Mouse (Mus musculus): ENCODE results near the gene Cdc20.

The Cdc20 gene

GRCm38 (mm10) chr4:118417112-118417797, 19.9 kb downstream of the Cdc20 start:
- no peak for DNase-seq (ENCODE audit: low spot score in 2 of 2)

GRCm38 (mm10) chr4:118416329-118416728, 20.8 kb downstream of the Cdc20 start:
- no peak for DNase-seq (ENCODE audit: low spot score in 2 of 2)

- no peak for DNase-seq (ENCODE audit: low spot score in 2 of 2)
Measured at GRCm38 (mm10) chr4:118415779-118416178, 21.4 kb downstream of the Cdc20 start.

GRCm38 (mm10) chr4:118413553-118413952, 23.6 kb downstream of the Cdc20 start:
- no peak for DNase-seq (ENCODE audit: low spot score in 2 of 2)

GRCm38 (mm10) chr4:118410871-118411270, 26.3 kb downstream of the Cdc20 start:
- DNase-seq (ENCODE audit: low spot score in 2 of 2), result no peak

GRCm38 (mm10) chr4:118409142-118409900, 27.8 kb downstream of the Cdc20 start, which contains the start of the genes Szt2 and Med8:
Szt2 (minus strand) TSS chr4:118409273.
Med8 (plus strand) TSS chr4:118409337.
- peak; percentile 70 to 81 for DNase-seq (ENCODE audit: low spot score in 2 of 2)

- DNase-seq (ENCODE audit: low spot score in 2 of 2), result no peak
Measured at GRCm38 (mm10) chr4:118402701-118403100, 34.5 kb downstream of the Cdc20 start.

GRCm38 (mm10) chr4:118401918-118402317, 35.2 kb downstream of the Cdc20 start:
- DNase-seq (ENCODE audit: low spot score in 2 of 2), result no peak

GRCm38 (mm10) chr4:118401421-118401820, 35.7 kb downstream of the Cdc20 start:
- no peak for DNase-seq (ENCODE audit: low spot score in 2 of 2)

- DNase-seq (ENCODE audit: low spot score in 2 of 2), result no peak
Measured at GRCm38 (mm10) chr4:118398400-118398799, 38.8 kb downstream of the Cdc20 start.

GRCm38 (mm10) chr4:118396433-118396832, 40.7 kb downstream of the Cdc20 start:
- no peak for DNase-seq (ENCODE audit: low spot score in 2 of 2)

- DNase-seq (ENCODE audit: low spot score in 2 of 2), result no peak
Measured at GRCm38 (mm10) chr4:118395289-118395688, 41.9 kb downstream of the Cdc20 start.

- no peak for DNase-seq (ENCODE audit: low spot score in 2 of 2)
Measured at GRCm38 (mm10) chr4:118394505-118394904, 42.6 kb downstream of the Cdc20 start.

GRCm38 (mm10) chr4:118390146-118390545, 47.0 kb downstream of the Cdc20 start:
- DNase-seq (ENCODE audit: low spot score in 2 of 2), result no peak

GRCm38 (mm10) chr4:118387316-118387715, 49.8 kb downstream of the Cdc20 start:
- no peak for DNase-seq (ENCODE audit: low spot score in 2 of 2)

- DNase-seq (ENCODE audit: low spot score in 2 of 2), result no peak
Measured at GRCm38 (mm10) chr4:118383271-118383670, 53.9 kb downstream of the Cdc20 start.

Measured in cerebellum, postnatal 4 days (tissue).